Mouse (Mus musculus) embryonic fibroblast, embryonic 13.5 days (primary cell): ENCODE data around the gene Pard3b.

Experiments used
- CTCF ChIP-seq: IDR thresholded peaks from 2 replicates; pipeline ENCODE4 v1.5.1; 2011; ENCODE audit warnings: mild to moderate bottlenecking, control low read depth, low read length, moderate library complexity, borderline replicate concordance; ENCODE audit not compliant: insufficient read depth
- POLR2A ChIP-seq: IDR thresholded peaks from 2 replicates; pipeline ENCODE4 v1.6.1; 2011; ENCODE audit warnings: low read depth, mild to moderate bottlenecking, control low read depth, low read length, moderate library complexity

- TF ChIP-seq CTCF (no peak), POLR2A (no peak)
Measured at GRCm38 (mm10) chr1:62664960-62665645, 1026.5 kb downstream of the Pard3b start.
